Mouse (Mus musculus): ENCODE results near the gene Rfc4. TPM values are rescaled to one million over a fixed set of nuclear protein-coding genes. Genes with fewer than 3 reads are reported as not detected.

Gene Rfc4
- polyA plus RNA-seq, 1 experiment from 2014 or later = 245 TPM

GRCm38 (mm10) chr16:23132336-23132735 is 4.8 kb upstream of the Rfc4 start:
- Histone ChIP-seq H3K9me3 (replicated peaks; ENCODE audit: control insufficient read depth, low read length) (no peaks in the 10 kb centered on the region), H3K27ac (replicated peaks; ENCODE audit: low read depth, low read length) (no peak overlapping the region), H3K4me1 (ENCODE audit: control insufficient read depth, insufficient read depth, low read length) (no peaks in the 10 kb centered on the region), H3K4me2 (ENCODE audit: low read depth, low read length) (no peak overlapping the region), H3K36me3 (replicated peaks; ENCODE audit: control insufficient read depth, insufficient read depth, low read depth, low read length) (no peaks in the 10 kb centered on the region), H3K27me3 (ENCODE audit: control insufficient read depth, insufficient read depth, low read length) (no peaks in the 10 kb centered on the region), H3K9ac (replicated peaks; ENCODE audit: low read length) (no peak overlapping the region), H3K4me3 (ENCODE audit: low read depth, low read length) (no peak overlapping the region)
- ATAC-seq (replicated peaks; ENCODE audit: insufficient number of reproducible peaks, low FRiP score, low TSS enrichment, low read depth) = no peak
- 97% methylated on average over 1 of the region's 1 CpGs for WGBS
- DNase-seq (ENCODE audit: low spot score) = no peak

GRCm38 (mm10) chr16:23130303-23130702 is 2.8 kb upstream of the Rfc4 start:
- Histone ChIP-seq H3K4me1 (ENCODE audit: control insufficient read depth, insufficient read depth, low read length) (no peaks in the 10 kb centered on the region), H3K9me3 (replicated peaks; ENCODE audit: control insufficient read depth, low read length) (no peaks in the 10 kb centered on the region), H3K4me2 (ENCODE audit: low read depth, low read length) (no peak overlapping the region), H3K36me3 (replicated peaks; ENCODE audit: control insufficient read depth, insufficient read depth, low read depth, low read length) (no peaks in the 10 kb centered on the region), H3K9ac (replicated peaks; ENCODE audit: low read length) (no peak overlapping the region), H3K27me3 (ENCODE audit: control insufficient read depth, insufficient read depth, low read length) (no peaks in the 10 kb centered on the region), H3K27ac (replicated peaks; ENCODE audit: low read depth, low read length) (no peak overlapping the region), H3K4me3 (ENCODE audit: low read depth, low read length) (no peak overlapping the region)
- 90% methylated on average over 3 of the region's 3 CpGs for WGBS
- DNase-seq (ENCODE audit: low spot score) (no peak), ATAC-seq (replicated peaks; ENCODE audit: insufficient number of reproducible peaks, low FRiP score, low TSS enrichment, low read depth) (no peak)

- H3K27me3 ChIP-seq (ENCODE audit: control insufficient read depth, insufficient read depth, low read length) = no peaks in the 10 kb centered on the region
- H3K9me3 ChIP-seq (replicated peaks; ENCODE audit: control insufficient read depth, low read length) = no peaks in the 10 kb centered on the region
- H3K27ac ChIP-seq (replicated peaks; ENCODE audit: low read depth, low read length) = peak overlapping the region; percentile 87; the same call in 1 of the 2 replicates
- peak overlapping the region; percentile 81 for H3K4me2 ChIP-seq (ENCODE audit: low read depth, low read length)
- no peaks in the 10 kb centered on the region; the same call in none of the 2 replicates for H3K36me3 ChIP-seq (replicated peaks; ENCODE audit: control insufficient read depth, insufficient read depth, low read depth, low read length)
- WGBS = 0% methylated on average over 4 of the region's 4 CpGs
- peak overlapping the region; percentile 94 for H3K9ac ChIP-seq (replicated peaks; ENCODE audit: low read length)
- DNase-seq (ENCODE audit: low spot score) = no peak
- ATAC-seq (replicated peaks; ENCODE audit: insufficient number of reproducible peaks, low FRiP score, low TSS enrichment, low read depth) = no peak
- no peaks in the 10 kb centered on the region for H3K4me1 ChIP-seq (ENCODE audit: control insufficient read depth, insufficient read depth, low read length)
- H3K4me3 ChIP-seq (ENCODE audit: low read depth, low read length) = peak overlapping the region; percentile 76
Observed at GRCm38 (mm10) chr16:23127311-23127672, 245 bp downstream of the Rfc4 start.

- Histone ChIP-seq H3K9me3 (replicated peaks; ENCODE audit: control insufficient read depth, low read length) (no peaks in the 10 kb centered on the region), H3K27ac (replicated peaks; ENCODE audit: low read depth, low read length) (no peak overlapping the region), H3K4me2 (ENCODE audit: low read depth, low read length) (no peak overlapping the region), H3K27me3 (ENCODE audit: control insufficient read depth, insufficient read depth, low read length) (no peaks in the 10 kb centered on the region), H3K4me3 (ENCODE audit: low read depth, low read length) (no peak overlapping the region), H3K36me3 (replicated peaks; ENCODE audit: control insufficient read depth, insufficient read depth, low read depth, low read length) (no peaks in the 10 kb centered on the region; the same call in none of the 2 replicates), H3K9ac (replicated peaks; ENCODE audit: low read length) (no peak overlapping the region), H3K4me1 (ENCODE audit: control insufficient read depth, insufficient read depth, low read length) (no peaks in the 10 kb centered on the region)
- WGBS = 94% methylated on average over 4 of the region's 4 CpGs
- DNase-seq (ENCODE audit: low spot score) (no peak), ATAC-seq (replicated peaks; ENCODE audit: insufficient number of reproducible peaks, low FRiP score, low TSS enrichment, low read depth) (no peak)
Observed at GRCm38 (mm10) chr16:23124398-23124797, 3.1 kb downstream of the Rfc4 start.

- Histone ChIP-seq H3K4me2 (ENCODE audit: low read depth, low read length) (no peak overlapping the region), H3K36me3 (replicated peaks; ENCODE audit: control insufficient read depth, insufficient read depth, low read depth, low read length) (no peaks in the 10 kb centered on the region; the same call in none of the 2 replicates), H3K9ac (replicated peaks; ENCODE audit: low read length) (no peak overlapping the region), H3K27ac (replicated peaks; ENCODE audit: low read depth, low read length) (no peak overlapping the region), H3K9me3 (replicated peaks; ENCODE audit: control insufficient read depth, low read length) (no peaks in the 10 kb centered on the region), H3K4me1 (ENCODE audit: control insufficient read depth, insufficient read depth, low read length) (no peaks in the 10 kb centered on the region), H3K27me3 (ENCODE audit: control insufficient read depth, insufficient read depth, low read length) (no peaks in the 10 kb centered on the region), H3K4me3 (ENCODE audit: low read depth, low read length) (no peak overlapping the region)
- DNase-seq (ENCODE audit: low spot score) (no peak), ATAC-seq (replicated peaks; ENCODE audit: insufficient number of reproducible peaks, low FRiP score, low TSS enrichment, low read depth) (no peak)
- WGBS = 92% methylated on average over 4 of the region's 4 CpGs
Observed at GRCm38 (mm10) chr16:23123104-23123503, 4.4 kb downstream of the Rfc4 start.

- H3K36me3 ChIP-seq (replicated peaks; ENCODE audit: control insufficient read depth, insufficient read depth, low read depth, low read length) = no peaks in the 10 kb centered on the region; the same call in none of the 2 replicates
- ATAC-seq (replicated peaks; ENCODE audit: insufficient number of reproducible peaks, low FRiP score, low TSS enrichment, low read depth) = no peak
- no peak overlapping the region for H3K4me3 ChIP-seq (ENCODE audit: low read depth, low read length)
Observed at GRCm38 (mm10) chr16:23122446-23122845, 5.1 kb downstream of the Rfc4 start.

GRCm38 (mm10) chr16:23117173-23117572 is 10.4 kb downstream of the Rfc4 start:
- Histone ChIP-seq H3K9me3 (replicated peaks; ENCODE audit: control insufficient read depth, low read length) (no peaks in the 10 kb centered on the region), H3K9ac (replicated peaks; ENCODE audit: low read length) (no peak overlapping the region), H3K4me1 (ENCODE audit: control insufficient read depth, insufficient read depth, low read length) (no peaks in the 10 kb centered on the region), H3K4me3 (ENCODE audit: low read depth, low read length) (no peak overlapping the region), H3K27ac (replicated peaks; ENCODE audit: low read depth, low read length) (no peak overlapping the region), H3K27me3 (ENCODE audit: control insufficient read depth, insufficient read depth, low read length) (no peaks in the 10 kb centered on the region), H3K4me2 (ENCODE audit: low read depth, low read length) (no peak overlapping the region), H3K36me3 (replicated peaks; ENCODE audit: control insufficient read depth, insufficient read depth, low read depth, low read length) (peaks cover 7% of the 10 kb centered on the region)
- no peak for ATAC-seq (replicated peaks; ENCODE audit: insufficient number of reproducible peaks, low FRiP score, low TSS enrichment, low read depth)
- WGBS = 72% methylated on average over 4 of the region's 4 CpGs
- DNase-seq (ENCODE audit: low spot score) = no peak

More at GRCm38 (mm10) chr16:23122446-23122845, 5.1 kb downstream of the Rfc4 start:
- H3K9ac ChIP-seq (replicated peaks; ENCODE audit: low read length) = no peak overlapping the region
- WGBS = 96% methylated on average over 3 of the region's 3 CpGs
- H3K4me1 ChIP-seq (ENCODE audit: control insufficient read depth, insufficient read depth, low read length) = no peaks in the 10 kb centered on the region
- H3K27me3 ChIP-seq (ENCODE audit: control insufficient read depth, insufficient read depth, low read length) = no peaks in the 10 kb centered on the region
- no peak overlapping the region for H3K4me2 ChIP-seq (ENCODE audit: low read depth, low read length)
- H3K27ac ChIP-seq (replicated peaks; ENCODE audit: low read depth, low read length) = no peak overlapping the region
- DNase-seq (ENCODE audit: low spot score) = no peak
- no peaks in the 10 kb centered on the region for H3K9me3 ChIP-seq (replicated peaks; ENCODE audit: control insufficient read depth, low read length)

GRCm38 (mm10) chr16:23115486-23115885 is 12.1 kb downstream of the Rfc4 start:
- no peak overlapping the region for H3K27ac ChIP-seq (replicated peaks; ENCODE audit: low read depth, low read length)
- no peaks in the 10 kb centered on the region for H3K27me3 ChIP-seq (ENCODE audit: control insufficient read depth, insufficient read depth, low read length)
- H3K9me3 ChIP-seq (replicated peaks; ENCODE audit: control insufficient read depth, low read length) = no peaks in the 10 kb centered on the region
- DNase-seq (ENCODE audit: low spot score) = no peak
- no peak overlapping the region for H3K9ac ChIP-seq (replicated peaks; ENCODE audit: low read length)
- H3K4me3 ChIP-seq (ENCODE audit: low read depth, low read length) = no peak overlapping the region
- H3K36me3 ChIP-seq (replicated peaks; ENCODE audit: control insufficient read depth, insufficient read depth, low read depth, low read length) = peaks cover 7% of the 10 kb centered on the region
- H3K4me1 ChIP-seq (ENCODE audit: control insufficient read depth, insufficient read depth, low read length) = no peaks in the 10 kb centered on the region
- 81% methylated on average over 3 of the region's 3 CpGs for WGBS
- no peak overlapping the region for H3K4me2 ChIP-seq (ENCODE audit: low read depth, low read length)
- no peak for ATAC-seq (replicated peaks; ENCODE audit: insufficient number of reproducible peaks, low FRiP score, low TSS enrichment, low read depth)

Measured in embryonic facial prominence, embryonic 11.5 days (tissue).